Mouse (Mus musculus) activated CD4-positive, CD25-positive, alpha-beta regulatory T cell, adult 4 months (primary cell): ENCODE measurements around the gene Mxra8. TPM values are rescaled to one million over a fixed set of nuclear protein-coding genes. Genes with fewer than 3 reads are reported as not detected.
A peak's percentile ranks its signal among the peaks of the same experiment; 100 is the strongest.

Source experiments
- ATAC-seq: one replicate; pipeline ENCODE4 v1.8.0; 2017
- polyA plus RNA-seq, 2 experiments: library from polyadenylated mRNA; unstranded; fragments of 100-300 nt; shearing (Covaris generic); gene quantifications; one replicate each; pipeline ENCODE4 v1.2.1; 2017

The Mxra8 gene
- polyA plus RNA-seq = 1 to 10 TPM; 4.1 to 9.9 TPM

DNA sequence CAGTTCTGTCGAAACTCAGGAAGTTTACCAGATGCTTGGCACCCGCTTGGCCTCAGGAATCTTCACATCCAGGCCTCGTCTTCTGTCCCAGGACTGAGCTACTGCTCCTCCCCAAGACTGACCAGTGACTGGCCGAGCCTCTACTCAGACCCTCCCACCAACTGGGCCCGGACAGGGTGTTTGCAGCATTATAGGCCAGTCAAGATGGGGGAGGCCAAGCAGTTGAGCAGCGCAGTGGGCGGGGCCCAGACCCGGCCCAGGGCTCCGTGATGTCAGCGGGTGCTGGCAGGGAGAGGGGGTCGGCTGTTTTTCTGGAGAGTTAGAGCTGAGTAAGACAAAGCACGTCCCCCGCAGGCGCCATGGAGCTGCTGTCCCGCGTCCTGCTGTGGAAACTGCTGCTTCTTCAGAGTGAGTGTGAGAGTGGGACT, at the start of gene Mxra8:
Gene Mxra8 (plus strand): TSS at position 198 of the 428 bp plus-strand sequence.
- ATAC-seq = no peak

- ATAC-seq = no peak
Observed at GRCm38 (mm10) chr4:155790021-155790489, 49.4 kb upstream of the Mxra8 start, which contains the start of gene Ankrd65. Gene Ankrd65, plus strand, starts transcription at chr4:155790439.

- no peak for ATAC-seq
Observed at GRCm38 (mm10) chr4:155790650-155791161, 48.8 kb upstream of the Mxra8 start.

DNA sequence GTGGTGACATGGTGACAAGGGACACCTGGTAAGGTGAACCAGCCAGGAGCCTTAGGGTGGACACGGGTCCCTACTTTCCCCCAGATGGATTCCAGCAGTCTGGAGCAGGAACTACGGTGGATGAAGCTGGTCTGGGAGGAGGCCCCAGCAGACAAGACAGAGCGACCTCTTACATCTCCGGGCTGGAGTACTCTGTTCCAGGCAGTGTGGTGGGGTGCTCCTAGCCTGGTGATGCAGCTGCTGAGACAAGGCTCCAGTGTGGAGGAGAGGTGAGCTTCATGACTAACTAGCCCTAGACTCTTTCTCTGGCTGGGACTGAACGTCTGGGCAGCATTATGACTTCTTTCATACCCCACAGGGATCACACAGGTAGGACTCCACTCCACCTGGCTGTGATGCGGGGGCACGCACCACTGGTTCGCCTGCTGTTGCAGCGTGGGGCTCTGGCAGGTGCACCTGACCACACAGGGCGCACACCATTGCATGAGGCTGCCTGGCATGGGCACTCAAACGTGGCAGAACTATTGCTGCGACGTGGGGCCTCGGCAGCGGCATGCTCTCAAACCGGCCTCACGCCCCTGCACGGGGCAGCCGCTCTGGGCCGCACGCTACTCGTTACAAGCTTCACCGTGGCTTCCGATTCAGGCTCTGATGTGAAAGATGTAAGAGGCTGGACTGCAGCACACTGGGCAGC, 48.1 kb upstream of the Mxra8 start:
- ATAC-seq = no peak

- no peak for ATAC-seq
Observed at GRCm38 (mm10) chr4:155793730-155794129, 45.8 kb upstream of the Mxra8 start.

- ATAC-seq = no peak
Observed at GRCm38 (mm10) chr4:155802075-155802474, 37.4 kb upstream of the Mxra8 start.

DNA sequence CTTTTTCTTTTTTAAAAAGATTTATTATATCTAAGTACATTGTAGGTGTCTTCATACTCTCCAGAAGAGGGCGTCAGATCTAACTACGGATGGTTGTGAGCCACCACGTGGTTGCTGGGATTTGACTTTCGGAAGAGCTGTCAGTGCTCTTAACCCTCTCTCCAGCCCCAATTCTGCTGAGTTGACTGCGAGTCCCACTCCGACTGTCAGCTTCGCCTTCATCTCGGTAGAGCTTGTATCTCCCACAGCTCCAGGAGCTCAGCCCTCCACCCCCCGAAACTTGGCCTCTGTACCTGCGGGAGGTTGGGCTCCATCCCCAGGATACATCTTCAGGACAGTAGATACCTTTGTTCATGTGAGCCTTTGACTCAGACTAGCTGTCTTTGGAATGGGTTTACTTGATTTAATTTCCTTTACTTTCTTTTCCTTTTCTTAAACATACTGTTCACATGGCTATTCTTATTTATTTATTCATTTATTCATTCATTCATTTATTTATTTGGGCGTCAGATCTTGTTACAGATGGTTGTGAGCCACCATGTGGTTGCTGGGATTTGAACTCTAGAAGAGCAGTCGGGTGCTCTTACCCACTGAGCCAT, 36.6 kb upstream of the Mxra8 start, which contains the start of gene Mrpl20:
Gene Mrpl20 (plus strand): TSS at position 138 of the 599 bp plus-strand sequence.
- peak; percentile 59 for ATAC-seq

GRCm38 (mm10) chr4:155803340-155804041, 36.0 kb upstream of the Mxra8 start:
- peak; percentile 90 for ATAC-seq

- ATAC-seq = no peak
Observed at GRCm38 (mm10) chr4:155807841-155808240, 31.6 kb upstream of the Mxra8 start.

DNA sequence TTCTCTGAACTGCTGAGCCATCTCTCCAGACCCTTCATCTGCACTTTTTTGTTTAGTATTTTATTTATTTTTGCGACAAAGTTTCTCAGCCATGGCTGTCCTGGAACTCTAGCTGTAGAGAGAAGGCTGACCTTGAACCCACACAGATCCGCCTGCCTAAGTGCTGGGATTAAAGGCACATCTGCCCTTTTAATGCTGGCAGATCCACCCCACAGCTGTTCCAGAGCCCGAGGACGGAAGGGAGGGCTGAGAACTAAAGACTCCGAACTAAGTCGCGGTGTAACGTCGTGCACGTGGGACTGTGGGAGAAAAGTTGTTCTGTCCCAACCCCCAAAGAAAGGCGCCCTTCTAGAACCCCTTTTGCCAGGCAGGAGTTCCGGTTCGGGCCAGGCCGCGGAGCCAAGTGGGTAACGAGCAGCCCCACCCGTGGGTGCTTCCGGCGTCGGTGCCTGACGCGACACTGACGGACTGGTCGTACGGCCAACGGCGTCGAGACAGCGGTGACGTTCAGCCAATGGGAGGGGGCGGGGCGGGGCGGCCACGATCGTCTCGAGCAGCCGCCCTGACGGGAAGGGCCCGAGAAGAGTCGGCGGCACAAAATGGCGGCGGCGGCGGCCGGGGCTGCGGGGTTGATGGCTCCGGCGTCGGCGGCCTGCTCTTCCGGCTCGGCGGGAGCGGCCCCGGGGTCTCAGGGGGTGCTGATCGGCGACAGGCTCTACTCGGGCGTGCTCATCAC, 27.4 kb upstream of the Mxra8 start, which contains the start of gene Ccnl2:
Gene Ccnl2 (plus strand): TSS at position 561 of the 736 bp plus-strand sequence.
- ATAC-seq = peak; percentile 99

DNA sequence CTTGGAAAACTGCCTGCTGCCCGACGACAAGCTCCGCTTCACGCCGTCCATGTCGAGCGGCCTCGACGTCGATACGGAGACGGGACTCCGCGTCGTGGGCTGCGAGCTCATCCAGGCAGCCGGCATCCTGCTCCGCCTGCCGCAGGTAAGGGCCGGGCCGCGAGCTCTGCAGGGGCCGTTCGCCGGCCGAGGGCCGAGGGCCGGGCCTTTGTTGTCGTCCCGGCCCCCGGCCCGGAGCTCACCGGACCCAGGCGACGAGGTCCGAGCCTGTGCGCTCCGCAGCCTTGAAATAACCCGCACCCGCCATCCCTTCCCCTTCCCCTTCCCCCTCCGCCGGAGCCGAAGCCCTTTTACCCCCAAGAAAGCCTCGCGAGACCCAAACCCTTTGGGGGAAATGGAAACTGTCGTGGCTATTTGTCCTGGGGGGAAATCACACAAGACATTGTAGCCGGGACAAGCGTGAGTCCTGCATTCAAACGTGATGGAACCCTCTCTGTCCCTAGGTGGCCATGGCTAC, 26.8 kb upstream of the Mxra8 start:
- no peak for ATAC-seq

- no peak for ATAC-seq
Observed at GRCm38 (mm10) chr4:155817533-155817932, 21.9 kb upstream of the Mxra8 start.

DNA sequence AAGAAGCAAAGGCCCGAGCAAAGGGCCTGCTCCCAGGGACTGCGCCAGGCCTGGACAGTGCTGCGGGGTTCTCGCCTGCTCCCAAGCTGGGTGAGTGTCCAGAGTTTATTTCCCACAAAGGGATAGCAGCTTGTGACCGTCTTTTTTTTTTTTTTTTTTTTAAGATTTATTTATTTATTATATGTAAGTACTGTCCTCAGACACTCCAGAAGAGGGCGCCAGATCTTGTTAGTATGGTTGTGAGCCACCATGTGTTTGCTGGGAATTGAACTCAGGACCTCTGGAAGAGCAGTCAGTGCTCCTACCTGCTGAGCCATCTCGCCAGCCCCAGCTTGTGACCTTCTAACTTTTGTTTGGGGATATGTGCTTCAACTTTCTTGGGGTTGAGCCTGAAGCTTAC, 18.5 kb upstream of the Mxra8 start:
- no peak for ATAC-seq

DNA sequence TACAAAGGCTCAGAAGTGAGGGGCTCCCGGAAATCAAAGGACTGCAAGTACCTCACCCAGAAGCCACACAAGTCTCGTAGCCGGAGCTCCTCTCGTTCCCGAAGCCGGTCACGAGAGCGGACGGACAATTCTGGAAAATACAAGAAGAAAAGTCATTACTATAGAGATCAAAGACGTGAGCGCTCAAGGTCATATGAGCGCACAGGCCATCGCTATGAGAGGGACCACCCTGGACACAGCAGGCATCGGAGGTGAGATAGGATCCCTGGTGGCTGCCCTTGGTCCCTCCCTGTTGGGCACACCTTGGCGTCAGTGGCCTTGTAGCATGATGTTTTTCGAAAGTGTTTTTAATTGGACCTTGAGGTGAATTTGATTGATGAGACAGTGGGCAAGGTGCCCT, 16.0 kb upstream of the Mxra8 start:
- no peak for ATAC-seq

- ATAC-seq = no peak
Observed at GRCm38 (mm10) chr4:155829866-155830265, 9.6 kb upstream of the Mxra8 start.

GRCm38 (mm10) chr4:155830596-155830995, 8.9 kb upstream of the Mxra8 start:
- no peak for ATAC-seq

- peak; percentile 84 for ATAC-seq
Observed at GRCm38 (mm10) chr4:155831205-155831766, 8.2 kb upstream of the Mxra8 start, which contains the start of gene Aurkaip1. Gene Aurkaip1, plus strand, starts transcription at chr4:155831272.

DNA sequence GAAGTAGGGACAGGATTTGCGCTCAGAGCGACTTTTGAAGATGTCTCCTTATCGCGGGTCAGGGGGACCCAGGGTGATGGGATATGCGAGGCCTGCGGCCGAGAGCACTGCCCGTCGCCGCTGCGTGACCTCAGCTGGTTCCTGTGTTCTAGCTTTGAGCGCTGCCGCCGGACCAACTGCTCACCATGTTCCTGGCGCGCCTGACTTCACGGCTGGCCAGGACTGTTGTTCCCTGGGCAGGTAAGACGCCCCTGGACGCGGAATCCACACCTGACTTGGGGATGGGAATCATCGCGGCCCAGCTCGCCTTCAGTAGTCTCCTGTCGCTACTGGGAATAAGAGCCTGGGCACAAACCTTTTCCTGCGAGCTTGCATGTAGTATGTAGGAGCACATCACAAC, 7.6 kb upstream of the Mxra8 start:
- no peak for ATAC-seq

DNA sequence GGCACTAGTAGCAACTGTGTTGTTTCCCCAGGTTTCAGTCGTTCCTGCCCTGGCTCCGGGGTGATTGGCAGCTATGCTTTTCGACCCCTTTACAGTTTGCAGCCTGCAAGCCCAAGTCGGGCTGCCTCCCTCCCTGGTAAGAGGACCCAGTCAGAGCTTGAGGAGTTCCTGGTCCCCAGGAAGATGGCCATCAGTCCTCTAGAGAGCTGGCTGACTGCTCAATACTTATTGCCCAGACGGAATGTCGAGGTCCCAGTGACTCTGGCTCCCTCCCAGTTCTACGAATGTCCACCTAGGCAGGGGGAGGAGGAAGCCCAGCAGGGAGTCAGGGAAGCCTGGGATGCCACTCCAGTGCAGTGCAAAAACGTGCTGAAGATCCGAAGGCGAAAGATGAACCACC, 7.2 kb upstream of the Mxra8 start:
- ATAC-seq = no peak

DNA sequence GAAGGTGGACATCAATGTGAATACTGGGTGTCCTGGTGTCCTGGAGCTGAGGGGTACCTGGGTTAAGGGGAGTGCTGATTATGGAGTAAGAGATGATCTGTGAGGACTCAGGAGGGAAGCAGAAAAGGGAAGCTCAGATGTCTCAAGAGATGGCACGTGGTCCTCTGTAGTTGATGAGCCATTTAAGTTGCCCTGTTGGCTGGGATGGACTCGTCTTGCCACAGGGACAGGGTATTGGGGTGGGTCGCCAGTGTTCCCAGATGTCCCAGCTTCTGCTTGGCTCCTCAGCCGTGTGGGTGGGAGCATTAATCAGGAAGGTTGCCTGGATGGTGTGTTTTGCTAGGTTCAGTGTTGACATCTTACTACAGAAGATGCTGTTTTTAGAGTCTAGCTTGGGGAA, 6.2 kb upstream of the Mxra8 start:
- no peak for ATAC-seq

DNA sequence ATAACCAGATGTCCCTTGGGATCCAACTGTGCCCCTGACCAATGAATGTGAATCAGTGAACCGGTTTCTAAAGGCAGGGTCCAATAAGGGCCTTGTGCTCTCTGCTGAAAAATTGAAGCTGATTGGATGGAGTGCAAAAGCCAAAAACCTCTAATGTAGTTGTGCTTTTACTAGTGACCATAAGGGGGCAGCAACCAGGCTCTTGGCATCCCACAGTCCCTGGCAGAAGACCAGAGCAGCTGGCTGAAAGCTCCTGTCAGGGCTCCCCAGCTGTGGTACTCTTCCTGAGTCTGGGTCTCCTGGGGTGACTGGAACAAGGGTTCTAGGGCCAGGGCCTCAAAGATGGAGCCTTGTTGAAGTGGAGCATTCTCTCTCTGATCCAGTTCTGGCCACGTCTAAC, 5.6 kb upstream of the Mxra8 start:
- ATAC-seq = peak; percentile 48
